Mouse (Mus musculus) G1E (cell line): ENCODE measurements at regions not wholly inside any gene's neighbourhood (a gene's known extent, or its start where the extent isn't known, plus 50 kb on each side); places are given as distances from the start of the nearest gene placed in this dataset.
A peak's percentile ranks its signal among the peaks of the same experiment; 100 is the strongest.

ENCODE experiments used
- ATAC-seq: 2 replicates; pipeline ENCODE4 v1.8.0; 2016; ENCODE audit warnings: mild to moderate bottlenecking; ENCODE audit not compliant: insufficient number of reproducible peaks, poor library complexity, low FRiP score, severe bottlenecking; ENCODE audit errors: extremely low read depth
- DNase-seq: peaks from one replicate; pipeline ENCODE4 v3.0.0; 2012; ENCODE audit warnings: low spot score
- H3K27me3 ChIP-seq: 2 replicates; pipeline ENCODE4 v1.6.1; 2012; ENCODE audit warnings: mild to moderate bottlenecking, low read length, inconsistent platforms; ENCODE audit not compliant: insufficient read depth
- H3K36me3 ChIP-seq: replicated peaks from 2 replicates; pipeline ENCODE3; 2012; ENCODE audit warnings: mild to moderate bottlenecking, inconsistent platforms
- H3K4me1 ChIP-seq: 2 replicates; pipeline ENCODE4 v1.6.1; 2012; ENCODE audit warnings: low read depth, low read length, inconsistent platforms, mixed read lengths; ENCODE audit not compliant: insufficient read depth
- H3K4me3 ChIP-seq: 2 replicates; pipeline ENCODE4 v1.5.1; 2012; ENCODE audit warnings: low read depth, mild to moderate bottlenecking, inconsistent platforms, low read length, moderate library complexity, mixed read lengths
- H3K9me3 ChIP-seq: replicated peaks from 2 replicates; pipeline ENCODE4 v1.6.1; 2012; ENCODE audit warnings: inconsistent platforms
- CTCF ChIP-seq: IDR thresholded peaks from 2 replicates; pipeline ENCODE4 v1.5.1; 2012; ENCODE audit warnings: low read depth, low read length, inconsistent platforms, mixed read lengths
- GATA1 ChIP-seq: IDR thresholded peaks from 2 replicates; pipeline ENCODE4 v1.6.1; 2012; ENCODE audit warnings: borderline replicate concordance, low read length, inconsistent platforms, mixed read lengths
- GATA2 ChIP-seq: IDR thresholded peaks from 2 replicates; pipeline ENCODE4 v1.6.1; 2012; ENCODE audit warnings: low read depth, low read length, inconsistent platforms, borderline replicate concordance
- POLR2AphosphoS5 ChIP-seq: IDR thresholded peaks from 2 replicates; pipeline ENCODE4 v1.6.1; 2012; ENCODE audit warnings: low read depth, low read length, inconsistent platforms; ENCODE audit not compliant: insufficient replicate concordance
- TAL1 ChIP-seq: conservative IDR thresholded peaks from 2 replicates; pipeline ENCODE4 v1.6.1; 2012; ENCODE audit warnings: low read depth, low read length, inconsistent platforms, mixed read lengths

GRCm38 (mm10) chr6:133904501-133904900 lies 50.9 kb upstream of the Kap start:
- ATAC-seq (no peak), DNase-seq (peak; percentile 8)
- H3K36me3 ChIP-seq = no peaks in the 10 kb centered on the region

GRCm38 (mm10) chr6:133934667-133935066 lies 81.1 kb upstream of the Kap start:
- no peaks in the 10 kb centered on the region for H3K36me3 ChIP-seq
- peaks cover 18% of the 10 kb centered on the region for H3K27me3 ChIP-seq
- H3K9me3 ChIP-seq = no peaks in the 10 kb centered on the region
- H3K4me3 ChIP-seq = no peak overlapping the region
- DNase-seq (no peak), ATAC-seq (no peak)
- no peak for TF ChIP-seq GATA2
- no peak for TF ChIP-seq POLR2AphosphoS5
- TF ChIP-seq CTCF = no peak
- no peak for TF ChIP-seq TAL1
- TF ChIP-seq GATA1 = no peak
- H3K4me1 ChIP-seq = no peaks in the 10 kb centered on the region

More at GRCm38 (mm10) chr6:133904501-133904900, 50.9 kb upstream of the Kap start:
- Histone ChIP-seq H3K4me1 (no peaks in the 10 kb centered on the region), H3K4me3 (no peak overlapping the region), H3K9me3 (no peaks in the 10 kb centered on the region), H3K27me3 (peaks cover 2% of the 10 kb centered on the region; the same call in 1 of the 2 replicates)
- TF ChIP-seq CTCF (no peak), POLR2AphosphoS5 (no peak), GATA2 (no peak)

- Histone ChIP-seq H3K36me3 (no peaks in the 10 kb centered on the region), H3K4me3 (no peak overlapping the region), H3K4me1 (no peaks in the 10 kb centered on the region), H3K9me3 (no peaks in the 10 kb centered on the region), H3K27me3 (peaks cover 18% of the 10 kb centered on the region)
- TF ChIP-seq GATA2 (no peak), POLR2AphosphoS5 (no peak), TAL1 (no peak), CTCF (no peak), GATA1 (no peak)
- no peak for DNase-seq
- no peak for ATAC-seq
These were observed 82.1 kb upstream of the Kap start for GRCm38 (mm10) chr6:133935671-133936070.

GRCm38 (mm10) chr6:133959902-133960634 lies 75.4 kb upstream of the Etv6 start:
- no peak for TF ChIP-seq GATA1
- TF ChIP-seq POLR2AphosphoS5 = no peak
- no peak for TF ChIP-seq CTCF
- no peak for TF ChIP-seq GATA2
- no peak for TF ChIP-seq TAL1
- Histone ChIP-seq H3K9me3 (no peaks in the 10 kb centered on the region), H3K4me3 (no peak overlapping the region), H3K4me1 (no peaks in the 10 kb centered on the region), H3K27me3 (peaks cover 4% of the 10 kb centered on the region; the same call in 1 of the 2 replicates), H3K36me3 (no peaks in the 10 kb centered on the region)
- ATAC-seq = no peak
- no peak for DNase-seq

GRCm38 (mm10) chr6:133960713-133961112 lies 74.8 kb upstream of the Etv6 start:
- ATAC-seq (peak; percentile 57), DNase-seq (peak; percentile 37)
- peaks cover 4% of the 10 kb centered on the region; the same call in 1 of the 2 replicates for H3K27me3 ChIP-seq
- no peak overlapping the region for H3K4me3 ChIP-seq
- peak; percentile 45 for TF ChIP-seq CTCF
- no peak for TF ChIP-seq GATA1
- TF ChIP-seq POLR2AphosphoS5 = no peak
- no peaks in the 10 kb centered on the region for H3K36me3 ChIP-seq
- no peaks in the 10 kb centered on the region for H3K9me3 ChIP-seq
- H3K4me1 ChIP-seq = no peaks in the 10 kb centered on the region

GRCm38 (mm10) chr6:133962641-133963040 lies 72.9 kb upstream of the Etv6 start:
- Histone ChIP-seq H3K36me3 (no peaks in the 10 kb centered on the region), H3K4me3 (no peak overlapping the region), H3K4me1 (no peaks in the 10 kb centered on the region), H3K27me3 (no peaks in the 10 kb centered on the region; the same call in 1 of the 2 replicates), H3K9me3 (no peaks in the 10 kb centered on the region)
- no peak for ATAC-seq
- no peak for TF ChIP-seq TAL1
- no peak for TF ChIP-seq GATA2
- no peak for TF ChIP-seq CTCF
- no peak for TF ChIP-seq POLR2AphosphoS5
- TF ChIP-seq GATA1 = no peak
- DNase-seq = no peak
